Mouse (Mus musculus): Measurements from ENCODE around the gene Olfr569.

The Olfr569 gene

DNA sequence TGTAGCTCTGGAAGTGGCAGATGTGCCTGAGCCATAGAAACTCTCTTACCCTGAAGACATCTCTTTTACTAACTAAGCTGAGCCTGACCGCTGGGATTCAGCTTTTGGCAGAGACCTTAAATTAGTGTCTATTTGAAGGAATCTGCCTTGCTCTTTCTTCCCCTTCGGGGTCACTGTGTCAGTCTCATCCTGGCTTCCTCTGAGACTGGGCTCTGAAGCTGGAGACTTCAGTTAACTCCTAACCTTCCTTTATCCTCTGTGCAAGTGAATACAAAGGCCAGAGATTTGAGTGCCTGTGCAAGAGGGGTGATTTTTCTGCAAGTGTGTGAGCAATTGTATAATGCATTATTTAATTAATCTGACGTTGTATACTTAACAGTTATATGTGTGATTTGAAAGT is at the start of gene Olfr569:
Gene Olfr569, minus strand, starts transcription at position 101 of the 400 bp plus-strand sequence.
- no peak for DNase-seq (ENCODE audit: low read depth)

DNA sequence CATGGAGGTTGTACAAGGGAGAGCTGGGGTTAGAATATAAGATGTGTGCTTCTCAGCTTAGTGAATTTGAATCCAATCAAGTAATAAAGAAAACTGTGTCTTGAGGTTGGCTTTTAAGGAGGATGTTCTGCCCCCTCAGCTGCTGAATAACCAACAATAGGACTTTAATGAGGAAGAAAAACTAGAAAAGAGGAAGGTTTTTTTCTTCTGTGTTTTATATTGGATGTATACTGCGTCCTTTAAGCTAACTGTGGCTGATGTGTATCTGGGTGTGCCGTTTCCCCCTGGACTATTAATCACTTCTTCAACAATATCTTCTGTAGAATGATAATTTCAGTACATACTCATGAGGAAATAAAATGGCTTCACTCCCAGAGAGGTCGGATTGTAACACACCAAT is 36.4 kb upstream of the Olfr569 start:
- no peak for DNase-seq (ENCODE audit: low read depth)

DNA sequence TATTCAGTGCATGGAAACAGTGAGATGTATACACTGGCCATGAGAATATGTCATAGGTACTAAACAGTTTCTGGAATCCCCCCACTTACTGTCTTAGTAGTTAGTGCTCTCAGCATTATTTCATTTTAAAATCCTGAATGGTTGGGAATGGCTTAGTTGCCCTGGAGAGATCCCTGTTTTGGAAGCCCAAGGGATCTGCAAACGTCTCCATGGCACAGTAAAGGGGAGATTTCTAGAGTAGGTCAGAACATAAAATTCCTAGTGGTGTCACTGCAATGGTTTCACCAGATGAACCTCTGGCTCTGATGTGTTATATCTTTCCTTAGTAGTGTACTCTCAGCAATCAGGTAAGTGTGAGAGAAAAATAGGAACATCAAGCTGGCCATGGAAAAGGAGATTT is 33.4 kb upstream of the Olfr569 start, which contains the start of gene Olfr572:
Gene Olfr572, plus strand, starts transcription at position 301 of the 400 bp plus-strand sequence.
- no peak for DNase-seq (ENCODE audit: low read depth)

DNA sequence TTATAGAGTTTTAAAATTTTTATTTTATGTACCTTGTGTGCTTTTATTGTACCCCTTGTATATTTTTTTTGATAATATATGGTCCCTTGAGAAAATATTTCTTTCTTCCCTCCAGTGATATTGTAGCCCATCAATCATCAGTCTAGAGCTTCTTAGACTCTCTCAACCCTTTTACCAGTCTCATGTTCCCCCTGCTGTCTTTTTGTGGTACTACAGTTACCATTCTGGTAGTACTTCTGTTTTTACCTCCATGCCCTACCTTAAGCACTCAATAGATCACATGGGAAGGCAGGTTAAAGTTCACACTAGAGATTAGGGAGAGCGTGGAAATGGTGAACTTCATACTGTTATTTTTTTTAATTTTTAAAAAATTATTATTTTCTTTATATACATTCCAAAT is 28.9 kb upstream of the Olfr569 start:
- peak; percentile 43 for DNase-seq (ENCODE audit: low read depth)

DNA sequence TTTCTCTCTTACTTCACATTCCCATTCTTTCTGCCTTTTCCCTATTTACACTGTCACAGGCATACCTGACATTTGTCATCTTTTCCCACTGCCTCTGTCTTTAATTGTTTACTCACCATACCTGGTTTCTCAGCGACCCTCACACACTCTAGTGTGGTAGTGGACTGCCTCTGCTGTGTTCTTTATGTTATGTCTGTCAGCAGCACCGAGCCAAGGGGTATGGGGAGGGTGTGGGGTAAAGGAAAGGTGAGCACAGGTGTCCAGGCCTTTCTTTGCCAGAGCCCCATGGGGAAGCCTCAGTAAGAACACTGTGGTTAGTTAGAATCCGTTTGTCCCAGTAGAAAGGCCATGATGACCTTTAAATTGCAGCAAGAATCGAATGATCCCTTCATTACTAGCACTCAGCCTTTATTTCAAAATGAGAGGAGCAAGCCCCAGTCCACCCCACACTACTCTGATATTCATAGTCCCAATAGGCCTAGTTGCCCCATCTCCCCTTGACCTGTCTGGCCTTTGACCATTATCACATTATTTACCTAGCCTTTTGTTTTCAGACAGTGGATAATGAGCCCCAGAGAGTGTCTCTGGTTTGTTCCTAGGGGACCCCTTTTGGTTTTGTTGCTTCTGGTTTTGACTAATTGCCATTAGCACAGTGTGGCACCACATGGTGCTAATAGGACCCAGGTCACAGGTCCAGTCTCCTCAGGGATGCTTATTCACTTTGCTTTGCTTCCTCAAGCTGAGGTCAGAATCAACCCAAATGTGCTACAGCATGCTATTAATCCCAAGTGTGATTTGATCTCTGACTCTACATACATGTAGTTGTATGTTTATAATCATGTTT is 26.6 kb upstream of the Olfr569 start, which contains the start of gene Olfr571:
Gene Olfr571, minus strand, starts transcription at position 505 of the 844 bp plus-strand sequence.
- no peak for DNase-seq (ENCODE audit: low read depth)

DNA sequence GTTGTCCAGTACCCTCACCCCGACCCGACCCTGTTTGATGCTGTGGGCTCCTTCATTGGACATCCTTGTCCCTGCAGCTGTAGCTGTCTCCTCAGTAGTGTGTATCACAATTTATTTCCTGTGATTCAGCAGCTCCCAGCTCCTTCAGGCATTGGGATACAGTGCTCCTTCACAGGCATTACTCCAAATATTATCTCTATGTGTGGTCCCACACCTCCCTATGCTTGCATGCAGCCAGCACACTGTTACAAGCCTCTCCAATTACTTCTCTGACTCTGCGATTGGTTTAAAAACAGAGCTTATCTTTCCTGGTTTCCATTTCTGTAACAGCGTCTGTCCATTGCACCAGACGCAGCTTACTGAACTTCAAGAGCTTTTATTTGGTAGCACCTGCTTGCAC is 25.7 kb upstream of the Olfr569 start:
- DNase-seq (ENCODE audit: low read depth): no peak

DNA sequence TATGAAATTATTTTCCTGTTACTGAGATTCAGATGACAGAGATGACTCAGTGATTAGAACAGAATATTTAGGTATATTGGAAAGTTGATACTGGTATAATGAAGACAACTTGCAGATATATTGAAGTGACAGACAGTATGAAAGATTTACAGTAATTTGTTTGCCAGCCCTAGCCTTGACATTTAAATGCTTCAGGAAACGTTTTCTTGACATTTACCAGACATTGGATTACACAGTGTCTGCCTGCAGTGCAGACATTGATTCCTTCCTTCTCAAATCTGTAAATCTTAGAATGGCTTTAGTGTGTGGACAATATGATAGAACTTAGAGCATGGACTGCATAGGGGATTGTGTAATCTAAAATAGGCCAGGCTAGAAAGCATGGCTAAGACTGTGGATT is 24.6 kb upstream of the Olfr569 start:
- no peak for DNase-seq (ENCODE audit: low read depth)

DNA sequence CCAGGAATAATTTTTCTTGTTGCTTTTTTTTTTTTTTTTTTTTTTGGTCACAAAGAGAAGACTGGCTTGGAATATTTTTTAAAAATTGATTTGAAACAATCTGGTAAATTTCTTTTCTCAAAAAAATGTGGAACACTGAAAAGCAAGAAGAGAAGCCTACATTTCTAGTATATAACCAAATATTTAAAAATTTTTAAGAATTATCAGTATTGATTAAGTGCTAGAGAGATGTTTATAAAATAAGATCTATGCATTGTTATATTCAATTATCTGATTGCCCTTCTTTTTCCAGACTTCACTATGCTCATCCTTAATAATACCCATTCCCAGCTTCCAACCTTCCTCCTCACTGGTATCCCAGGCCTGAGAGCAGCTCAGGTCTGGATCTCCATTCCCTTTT is 13.9 kb downstream of the Olfr569 start, which contains the start of gene Olfr568:
Gene Olfr568, plus strand, starts transcription at position 301 of the 400 bp plus-strand sequence.
- no peak for DNase-seq (ENCODE audit: low read depth)

DNA sequence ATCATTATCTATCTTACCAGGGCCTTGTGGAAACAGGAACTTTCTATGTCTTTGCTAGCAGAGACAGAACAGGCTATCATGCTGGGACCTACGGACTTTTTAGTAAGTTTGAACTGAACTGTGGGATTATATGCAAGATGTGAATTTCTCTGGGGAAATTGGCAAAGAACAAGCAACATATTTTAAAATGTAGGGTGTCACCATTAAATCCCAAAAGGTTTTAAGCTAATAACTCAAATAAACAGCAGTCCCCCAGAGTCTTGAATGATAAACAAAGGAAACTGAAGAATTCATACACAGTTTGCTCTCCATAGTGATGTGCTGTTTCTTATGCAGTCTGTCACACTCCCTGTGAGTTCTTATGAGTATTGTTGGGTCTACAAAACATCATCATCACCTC is 32.0 kb downstream of the Olfr569 start, which contains the start of gene Olfr566:
Gene Olfr566, minus strand, starts transcription at position 101 of the 400 bp plus-strand sequence.
- DNase-seq (ENCODE audit: low read depth): no peak

DNA sequence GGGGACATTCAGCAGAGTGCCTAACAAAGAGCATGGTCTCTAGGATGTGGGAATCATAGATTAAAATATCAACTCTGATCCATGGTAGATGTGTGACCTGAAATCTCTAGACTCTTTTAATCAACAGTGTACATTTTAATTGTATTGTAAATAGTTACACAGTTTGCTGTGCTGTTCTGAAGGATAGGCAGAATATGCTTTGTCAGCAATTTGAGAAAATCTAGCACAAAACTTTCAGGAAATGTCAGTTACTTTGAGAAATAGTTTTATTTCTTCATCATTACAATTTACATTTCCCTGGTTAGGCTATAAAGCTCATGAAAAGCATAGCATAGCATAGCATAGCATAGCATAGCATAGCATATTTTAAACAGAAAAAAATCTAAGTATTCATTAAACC is 34.9 kb downstream of the Olfr569 start:
- no peak for DNase-seq (ENCODE audit: low read depth)

Measured in naive thymus-derived CD4-positive, alpha-beta T cell, adult 2 months (primary cell).